Mouse (Mus musculus): ENCODE results near the gene Ly6g6d.

The Ly6g6d gene

GRCm38 (mm10) chr17:35023756-35024155 is 54.1 kb downstream of the Ly6g6d start:
- no peak for DNase-seq

GRCm38 (mm10) chr17:35023221-35023620 is 54.6 kb downstream of the Ly6g6d start:
- no peak for DNase-seq

GRCm38 (mm10) chr17:35022541-35023060 is 55.3 kb downstream of the Ly6g6d start:
- no peak for DNase-seq

DNA sequence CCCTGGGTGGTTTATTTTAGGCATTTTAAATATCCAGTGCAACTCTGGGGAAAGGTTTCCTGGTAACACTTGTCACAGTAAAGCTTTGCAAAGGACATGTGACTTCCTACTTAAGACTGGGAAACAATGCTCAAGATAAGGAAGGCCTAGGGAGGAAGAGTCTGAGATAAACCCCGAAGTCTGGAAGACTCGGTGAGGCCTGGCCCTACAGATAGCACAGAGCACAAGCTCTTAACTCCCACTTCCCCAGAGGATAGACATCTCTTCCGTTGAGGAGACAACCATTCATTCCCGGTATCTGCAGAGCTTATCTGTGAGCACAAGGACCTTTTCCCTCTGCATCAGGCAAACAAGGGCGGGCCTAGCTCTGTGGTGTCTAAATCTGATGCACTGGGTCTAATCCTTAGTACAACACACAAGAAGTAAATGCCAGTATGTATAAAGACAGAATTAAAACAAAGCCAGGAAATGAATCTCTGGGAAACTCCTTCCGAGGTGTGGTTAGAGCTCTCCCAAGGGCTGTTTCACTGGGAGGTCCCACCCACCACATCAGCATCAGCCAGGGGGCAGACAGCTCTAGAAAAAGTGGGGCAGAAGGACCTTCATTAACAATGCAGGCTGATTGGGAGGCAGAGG is 55.9 kb downstream of the Ly6g6d start:
- no peak for DNase-seq
